In genomic region chr4:154698631-154699030, GRCm38 (mm10) we compare ENCODE assay signal across 18 mouse cellular contexts. TPM values are rescaled to one million over a fixed set of nuclear protein-coding genes. Genes with fewer than 3 reads are reported as not detected.
"Had no signal": no experiment of that assay in that cellular context is flagged by ENCODE, and none has a peak within 500 bp of the region (broad histone marks: within the 10 kb centered on the region; RNA-seq: fewer than 3 reads in every experiment).

No protein-coding gene starts in this region.

- H3K27ac ChIP-seq: kidney, postnatal 0 days; liver, embryonic 12.5 days; midbrain, embryonic 15.5 days; neural tube, embryonic 13.5 days had no signal

- H3K27me3 ChIP-seq: limb, embryonic 15.5 days; liver, embryonic 12.5 days; midbrain, embryonic 15.5 days had no signal

- H3K9me3 ChIP-seq: limb, embryonic 15.5 days; liver, embryonic 12.5 days; midbrain, embryonic 15.5 days; neural tube, embryonic 13.5 days had no signal

- H3K4me2 ChIP-seq: limb, embryonic 15.5 days; liver, embryonic 12.5 days; lung, embryonic 14.5 days; midbrain, embryonic 11.5 days; midbrain, embryonic 15.5 days; neural tube, embryonic 13.5 days had no signal

- ATAC-seq: intestine, embryonic 16.5 days; liver, embryonic 12.5 days; midbrain, embryonic 15.5 days had no signal

- H3K4me3 ChIP-seq: limb, embryonic 15.5 days; liver, embryonic 12.5 days; midbrain, embryonic 15.5 days; neural tube, embryonic 13.5 days had no signal

- H3K4me1 ChIP-seq: liver, embryonic 12.5 days; neural tube, embryonic 13.5 days had no signal

- DNase-seq: layer of hippocampus, adult 9-11 months; lung, embryonic 14.5 days; lung, postnatal 10 days; retina, postnatal 1 day; right cerebral cortex, postnatal 4 days; spleen, adult 18-20 months had no signal

- H3K36me3 ChIP-seq: limb, embryonic 15.5 days; liver, embryonic 12.5 days; midbrain, embryonic 15.5 days; neural tube, embryonic 13.5 days had no signal

- H3K9ac ChIP-seq: limb, embryonic 15.5 days; liver, embryonic 12.5 days; lung, embryonic 14.5 days; midbrain, embryonic 15.5 days; neural tube, embryonic 13.5 days had no signal

RNA-seq across cellular contexts. Expression of gene Actrt2, which starts 31.0 kb away (rescaled TPM):
- total RNA-seq: layer of hippocampus, adult 18-20 months; megakaryocyte, adult 5-6 weeks had no signal
- polyA plus RNA-seq: intestine, embryonic 16.5 days; kidney, postnatal 0 days; limb, embryonic 15.5 days; liver, embryonic 12.5 days; liver, embryonic 16.5 days; lung, embryonic 14.5 days; midbrain, embryonic 11.5 days; midbrain, embryonic 15.5 days; neural tube, embryonic 13.5 days; stomach, embryonic 14.5 days; thymus, postnatal 0 days had no signal
